Mouse (Mus musculus) ES-E14 (cell line): ENCODE measurements around the gene Trmt61a. TPM values are rescaled to one million over a fixed set of nuclear protein-coding genes. Genes with fewer than 3 reads are reported as not detected.

ENCODE experiments used
- DNase-seq: peaks from one replicate; pipeline ENCODE4 v3.0.0-alpha.2; 2013; ENCODE audit warnings: low read depth, low spot score
- H3K27ac ChIP-seq: 2 replicates; pipeline ENCODE4 v1.5.1; 2012; ENCODE audit warnings: low read depth, mild to moderate bottlenecking, low read length, moderate library complexity, mixed read lengths; ENCODE audit not compliant: poor library complexity, insufficient read depth, severe bottlenecking
- H3K36me3 ChIP-seq: 2 replicates; pipeline ENCODE4 v1.6.1; 2012; ENCODE audit warnings: mild to moderate bottlenecking, low read length, moderate library complexity, mixed read lengths; ENCODE audit not compliant: control insufficient read depth, poor library complexity, insufficient read depth, severe bottlenecking
- H3K4me1 ChIP-seq, 2 experiments: fragments of 150-350 bp in 1 of 2; sonication (generic) in 1 of 2; 2 replicates each; pipeline ENCODE4 v1.6.1; 2012; ENCODE audit warnings: low read length in 2 of 2, mild to moderate bottlenecking in 1 of 2, mixed read lengths in 1 of 2; ENCODE audit not compliant: control insufficient read depth in 2 of 2, insufficient read depth in 2 of 2, poor library complexity in 1 of 2
- H3K4me3 ChIP-seq, 2 experiments: fragments of 150-350 bp in 1 of 2; sonication (generic) in 1 of 2; 2 replicates each; pipeline ENCODE4 v1.5.1; 2012; ENCODE audit warnings: low read length in 2 of 2, low read depth in 1 of 2, mild to moderate bottlenecking in 1 of 2, mixed read lengths in 1 of 2; ENCODE audit not compliant: insufficient read depth in 1 of 2, poor library complexity in 1 of 2, severe bottlenecking in 1 of 2
- H3K9ac ChIP-seq: 2 replicates; pipeline ENCODE4 v1.6.1; 2012; ENCODE audit warnings: low read depth, mild to moderate bottlenecking, low read length, mixed read lengths; ENCODE audit not compliant: poor library complexity, insufficient read depth, severe bottlenecking
- H3K9me3 ChIP-seq: fragments of 150-350 bp; sonication (generic); 2 replicates; pipeline ENCODE4 v1.6.1; 2012; ENCODE audit warnings: low read depth, mild to moderate bottlenecking, low read length; ENCODE audit not compliant: control insufficient read depth, insufficient read depth
- CHD2 ChIP-seq: IDR thresholded peaks from 2 replicates; pipeline ENCODE4 v1.6.1; 2014; ENCODE audit warnings: mild to moderate bottlenecking, low read depth, low read length, inconsistent platforms
- HCFC1 ChIP-seq: IDR thresholded peaks from 2 replicates; pipeline ENCODE4 v1.6.1; 2012; ENCODE audit warnings: low read length, inconsistent platforms, borderline replicate concordance; ENCODE audit not compliant: insufficient read depth
- MAFK ChIP-seq: IDR thresholded peaks from 2 replicates; pipeline ENCODE4 v1.6.1; 2014; ENCODE audit warnings: mild to moderate bottlenecking, low read depth, low read length, inconsistent platforms; ENCODE audit not compliant: insufficient read depth
- ZC3H11A ChIP-seq: IDR thresholded peaks from 2 replicates; pipeline ENCODE4 v1.6.1; 2012; ENCODE audit warnings: low read depth, mild to moderate bottlenecking, inconsistent platforms, low read length, borderline replicate concordance
- ZNF384 ChIP-seq: IDR thresholded peaks from 2 replicates; pipeline ENCODE4 v1.6.1; 2012; ENCODE audit warnings: low read depth, low read length, inconsistent platforms
- in situ Hi-C, 2 experiments: fragments of 600-800 bp; cut with MboI; formaldehyde crosslinking; loops; one replicate each; pipeline ENCODE4 v1.15.1; 2025; ENCODE audit warnings: low sequenced_read_pairs in 2 of 2, inconsistent platforms in 1 of 2; ENCODE audit not compliant: unreplicated experiment in 2 of 2
- total RNA-seq: library from RNA; depleted of rRNA; stranded (reverse); fragments of 300-350 nt; gene quantifications from 2 replicates; pipeline ENCODE4 v1.2.3, GENCODE M21; 2012

Gene Trmt61a
- total RNA-seq, 1 experiment, result 32.6 TPM

GRCm38 (mm10) chr12:111700920-111701458 is 23.1 kb downstream of the Trmt61a start:
- no peak for DNase-seq
- H3K4me3 ChIP-seq, result no peak overlapping the region
- H3K27ac ChIP-seq, result no peak overlapping the region
- H3K36me3 ChIP-seq, result no peaks in the 10 kb centered on the region
- peaks cover 0 to 10% of the 10 kb centered on the region in 2 experiments; a peak in 1 of 4 replicates for H3K4me1 ChIP-seq
- no peak for TF ChIP-seq CHD2
- no peak for TF ChIP-seq MAFK
- TF ChIP-seq ZC3H11A, result no peak
- TF ChIP-seq HCFC1, result no peak
- TF ChIP-seq ZNF384, result no peak
- no peak overlapping the region for H3K9ac ChIP-seq
- in situ Hi-C loops, result no loop called here
- H3K9me3 ChIP-seq, result no peaks in the 10 kb centered on the region

DNA sequence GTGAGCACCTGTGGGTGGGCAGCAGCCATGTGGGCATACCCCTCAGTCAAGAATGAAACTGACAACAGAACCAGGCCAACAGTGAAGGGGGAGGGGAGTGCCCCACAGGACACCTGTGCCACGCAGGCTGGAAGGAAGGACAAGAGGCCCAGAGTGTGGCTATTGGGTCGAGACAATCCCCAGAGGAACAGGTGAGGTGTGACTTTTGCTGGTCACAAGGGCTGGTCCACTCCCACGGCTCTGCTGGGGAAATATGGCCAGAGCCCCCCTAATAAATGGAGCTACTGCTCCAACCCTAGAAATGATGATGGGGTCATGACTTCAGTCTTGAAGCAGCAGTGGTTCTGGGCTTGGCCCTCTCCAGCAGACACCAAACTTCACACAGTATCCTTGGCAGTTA is 25.4 kb downstream of the Trmt61a start:
- Histone ChIP-seq H3K9ac (no peak overlapping the region), H3K4me3 (no peak overlapping the region), H3K27ac (no peak overlapping the region), H3K36me3 (no peaks in the 10 kb centered on the region), H3K4me1 (peaks cover 0 to 11% of the 10 kb centered on the region in 2 experiments; a peak in 1 of 4 replicates), H3K9me3 (no peaks in the 10 kb centered on the region)
- in situ Hi-C loops, result no loop called here
- no peak for DNase-seq
- no peak for TF ChIP-seq ZNF384
- no peak for TF ChIP-seq MAFK
- no peak for TF ChIP-seq ZC3H11A
- no peak for TF ChIP-seq HCFC1
- no peak for TF ChIP-seq CHD2

DNA sequence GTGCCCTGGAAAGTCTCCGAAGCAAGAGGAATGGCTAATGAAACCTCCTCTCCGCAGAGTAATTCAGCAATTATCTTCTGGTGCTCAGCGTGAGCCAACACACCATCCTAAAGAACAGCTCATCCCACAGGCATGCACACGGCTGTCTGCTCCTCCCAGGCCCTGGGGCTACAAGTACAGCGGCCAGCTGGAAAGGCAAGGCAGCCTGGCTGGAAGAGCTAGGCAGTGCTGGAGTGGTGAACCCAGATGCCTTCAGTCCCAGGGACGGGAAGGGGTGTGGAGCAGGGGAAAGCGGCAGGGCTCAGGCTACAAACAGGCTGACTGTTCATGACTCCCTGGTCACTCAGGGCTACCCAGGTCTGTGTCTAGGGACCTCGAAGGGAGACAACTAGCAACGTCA is 26.7 kb downstream of the Trmt61a start:
- Histone ChIP-seq H3K36me3 (no peaks in the 10 kb centered on the region; the same call in 1 of the 2 replicates), H3K27ac (no peak overlapping the region), H3K4me3 (no peak overlapping the region), H3K9me3 (no peaks in the 10 kb centered on the region), H3K9ac (no peak overlapping the region), H3K4me1 (peaks cover 0 to 11% of the 10 kb centered on the region in 2 experiments; a peak in 1 of 4 replicates)
- peak; percentile 51 for DNase-seq
- in situ Hi-C loops, result no loop called here
- TF ChIP-seq CHD2 (no peak), ZNF384 (no peak), MAFK (no peak), HCFC1 (no peak), ZC3H11A (no peak)

DNA sequence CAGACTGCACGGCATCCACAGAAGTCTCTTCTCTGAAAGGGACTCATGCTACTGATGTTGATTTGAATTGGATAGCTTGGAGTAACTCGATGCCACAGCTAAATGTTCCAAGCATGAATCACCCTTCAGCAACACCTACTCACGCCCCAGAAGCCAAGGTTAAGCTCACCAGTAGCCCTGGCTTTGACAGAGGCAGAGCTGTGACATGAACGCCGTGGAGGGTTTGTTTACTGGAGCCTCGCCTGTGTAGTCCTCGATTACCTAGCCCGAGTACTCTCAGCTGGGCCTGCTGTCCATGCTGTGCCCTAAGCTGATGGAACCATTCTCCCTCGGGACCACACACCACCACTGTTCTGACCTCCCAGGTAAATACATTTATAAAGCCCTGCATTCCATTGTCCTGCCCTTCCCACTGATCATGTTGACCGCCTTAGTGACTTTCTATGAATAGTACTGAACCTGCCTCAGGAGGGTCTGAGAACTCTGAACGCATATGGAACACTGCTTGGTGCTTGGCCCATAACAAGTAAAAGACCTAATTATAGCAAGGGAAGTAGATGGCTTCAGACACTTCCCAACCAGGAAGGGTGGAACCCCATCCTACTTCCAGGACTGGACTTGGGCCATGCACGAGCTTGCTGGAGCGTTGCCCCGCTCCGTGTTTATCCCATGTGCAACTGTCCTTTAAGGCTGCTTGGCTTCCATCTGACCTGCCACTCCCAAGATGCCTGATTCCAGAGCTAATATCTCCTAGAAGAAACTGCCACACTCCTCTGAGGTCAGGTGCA is 27.5 kb downstream of the Trmt61a start:
- Histone ChIP-seq H3K9ac (no peak overlapping the region), H3K36me3 (peaks cover 5% of the 10 kb centered on the region), H3K4me1 (peaks cover 0 to 11% of the 10 kb centered on the region in 2 experiments; a peak in 1 of 4 replicates), H3K4me3 (no peak overlapping the region), H3K9me3 (no peaks in the 10 kb centered on the region), H3K27ac (no peak overlapping the region)
- in situ Hi-C loops, result no loop called here
- TF ChIP-seq ZNF384 (no peak), ZC3H11A (no peak), HCFC1 (no peak), CHD2 (no peak)
- DNase-seq, result no peak
